In the genomic region with DNA sequence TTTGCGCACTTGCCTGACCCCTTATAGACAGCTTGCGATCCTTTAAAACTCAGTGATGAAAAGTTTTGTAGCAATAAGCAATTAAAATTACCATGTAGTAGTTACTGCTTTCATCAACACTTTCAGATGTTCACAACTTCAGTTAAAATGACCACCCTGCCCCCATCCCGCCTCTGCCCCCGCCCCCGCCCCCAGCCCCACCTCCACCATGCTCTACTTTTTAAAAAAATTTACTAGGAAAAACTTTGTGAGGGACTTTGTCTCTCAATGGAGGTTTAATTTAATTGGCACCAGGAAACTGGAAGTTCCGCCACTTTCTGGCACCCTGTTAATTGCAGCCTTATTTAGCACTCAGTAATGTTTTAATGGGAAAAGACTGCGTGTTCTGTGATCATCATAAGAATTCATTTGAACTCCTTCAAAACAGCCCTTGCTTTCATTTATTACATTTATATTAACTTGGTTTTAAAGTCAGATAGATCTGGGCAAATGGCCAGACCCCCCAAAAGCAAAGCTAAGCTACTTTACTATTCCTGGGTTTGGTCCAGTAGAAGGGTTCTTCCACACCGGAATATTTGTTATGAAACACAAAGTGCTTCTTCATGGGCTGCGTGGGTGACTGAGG, we compare ENCODE assay signal across 14 mouse cellular contexts.
DNase-seq lines count a peak whose midpoint lies in the region; ATAC-seq and TF ChIP-seq lines count a peak whose summit lies in the region.
"Had no signal": no experiment of that assay in that cellular context is flagged by ENCODE, and none has a peak within 500 bp of the region (broad histone marks: within the 10 kb centered on the region; RNA-seq: fewer than 3 reads in every experiment).

No protein-coding gene starts in this region.

- peaks cover 8% of the 10 kb centered on the region; the same call in 1 of the 2 replicates for H3K4me1 ChIP-seq in limb, embryonic 13.5 days
- no peaks in the 10 kb centered on the region for H3K4me1 ChIP-seq in heart, adult 2 months (ENCODE audit: control insufficient read depth, insufficient read depth, low read length)
- H3K4me1 ChIP-seq: liver, embryonic 12.5 days had no signal

- peak; percentile 13 to 37 for DNase-seq in frontal cortex, adult 2 months (ENCODE audit: extremely low spot score in 1 of 2, low spot score in 1 of 2)
- DNase-seq in frontal cortex, postnatal 10 days (ENCODE audit: low spot score in 2 of 2), result no peak
- DNase-seq in retina, postnatal 1 day, result peak; percentile 3
- no peak for DNase-seq in retina, embryonic 14.5 days (ENCODE audit: low spot score)
- peak; percentile 49 to 53 for DNase-seq in kidney, postnatal 4 days
- DNase-seq in heart, adult 2 months, result no peak
- DNase-seq: heart, adult 18-20 months; heart, postnatal 36 days; spleen, adult 18-20 months had no signal

- H3K79me2 ChIP-seq in heart, adult 2 months (replicated peaks; ENCODE audit: control insufficient read depth, insufficient read depth, low read length), result no peaks in the 10 kb centered on the region

- no peak overlapping the region for H3K9ac ChIP-seq in limb, embryonic 13.5 days
- no peak overlapping the region for H3K9ac ChIP-seq in heart, adult 2 months (ENCODE audit: low read depth, low read length)
- H3K9ac ChIP-seq: liver, embryonic 12.5 days had no signal

- peaks cover 13% of the 10 kb centered on the region for H3K27me3 ChIP-seq in limb, embryonic 13.5 days
- H3K27me3 ChIP-seq in heart, adult 2 months (ENCODE audit: control insufficient read depth, insufficient read depth, low read length), result no peaks in the 10 kb centered on the region
- H3K27me3 ChIP-seq: liver, embryonic 12.5 days had no signal

- TF ChIP-seq CTCF in heart, adult 2 months (IDR thresholded peaks at IDR 0.05), result no peak

- no peak overlapping the region for H3K27ac ChIP-seq in limb, embryonic 13.5 days
- no peak overlapping the region for H3K27ac ChIP-seq in heart, adult 2 months
- H3K27ac ChIP-seq: liver, embryonic 12.5 days had no signal

- peak; percentile 22 for ATAC-seq in limb, embryonic 13.5 days (ENCODE audit: low FRiP score, low read depth)
- no peak for ATAC-seq in granulocyte monocyte progenitor cell, adult 5-6 weeks (replicated peaks; ENCODE audit: poor library complexity, severe bottlenecking)
- ATAC-seq: CD4-positive, CD25-positive, alpha-beta regulatory T cell, adult 4 months; intestine, postnatal 0 days; liver, embryonic 12.5 days had no signal

- TF ChIP-seq EP300 in heart, adult 2 months (IDR thresholded peaks at IDR 0.05; ENCODE audit: insufficient read depth, low read depth, low read length), result no peak

- peak overlapping the region; percentile 48 for H3K4me2 ChIP-seq in limb, embryonic 13.5 days (replicated peaks)

- no peak for TF ChIP-seq POLR2A in heart, adult 2 months (IDR thresholded peaks at IDR 0.05; ENCODE audit: insufficient read depth, low read depth, low read length)

- intact Hi-C loops in heart, adult 2 months (cut with DNase I), result loop anchor here (5.0 kb wide), 1 partner anchor 432 kb away; no protein-coding TSS in a partner anchor

- WGBS in limb, embryonic 13.5 days, result 24% methylated on average over 9 of the region's 9 CpGs
- 73% methylated on average over 9 of the region's 9 CpGs for WGBS in heart, adult 2 months

- H3K4me3 ChIP-seq in limb, embryonic 13.5 days, result peak overlapping the region; percentile 15; the same call in 1 of the 2 replicates
- H3K4me3 ChIP-seq in heart, adult 2 months, result no peak overlapping the region
- H3K4me3 ChIP-seq: liver, embryonic 12.5 days had no signal

- peaks cover 3% of the 10 kb centered on the region; the same call in 1 of the 2 replicates for H3K36me3 ChIP-seq in limb, embryonic 13.5 days
- no peaks in the 10 kb centered on the region for H3K36me3 ChIP-seq in heart, adult 2 months (ENCODE audit: control insufficient read depth, insufficient read depth, low read length)
- H3K36me3 ChIP-seq: liver, embryonic 12.5 days had no signal

- no peaks in the 10 kb centered on the region for H3K9me3 ChIP-seq in limb, embryonic 13.5 days
- H3K9me3 ChIP-seq: liver, embryonic 12.5 days had no signal

Comparison
In these comparisons a context has a peak if more than half of its experiments do, and no peak if none do; other contexts are left out.
1. DNase-seq: peak in frontal cortex, adult 2 months (2 of 2), retina, postnatal 1 day (single experiment) and kidney, postnatal 4 days (2 of 2); none in frontal cortex, postnatal 10 days (0 of 2), retina, embryonic 14.5 days (single experiment) and heart, adult 2 months (0 of 2).